Mouse (Mus musculus): ENCODE results near the gene Fam214b.

DNA sequence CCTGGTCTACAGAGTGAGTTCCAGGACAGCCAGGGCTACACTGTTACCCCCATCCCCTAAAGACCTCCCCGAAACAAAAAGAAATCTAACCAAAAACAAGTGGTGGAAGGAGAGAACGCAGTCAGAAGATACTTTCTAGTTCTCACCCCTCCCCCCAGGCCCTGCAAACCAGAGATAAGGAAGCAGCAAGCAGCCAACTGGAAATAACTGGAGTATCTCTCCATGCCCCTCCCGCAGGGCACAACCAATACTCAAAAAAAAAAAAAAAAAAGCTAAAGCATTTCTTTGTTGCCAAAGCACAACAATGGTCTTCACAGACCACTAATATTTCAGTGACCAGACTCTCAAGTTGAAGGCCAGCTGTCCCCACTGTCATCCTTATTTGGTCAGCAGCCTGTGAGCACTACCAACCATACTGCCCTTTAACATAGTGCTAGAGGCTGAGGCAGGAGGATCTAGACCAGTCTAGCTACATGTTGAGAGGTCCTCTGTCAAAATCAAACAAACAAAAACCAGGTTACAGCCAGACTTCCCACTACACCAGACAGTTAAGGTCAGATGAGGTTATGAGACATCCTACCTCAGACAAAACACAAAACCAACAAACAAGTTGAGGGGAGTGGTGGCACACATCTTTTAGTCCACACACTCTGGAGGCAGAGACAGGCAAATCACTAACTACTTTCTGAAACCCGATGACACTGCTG is 8.0 kb downstream of the Fam214b start:
- TF ChIP-seq CTCF (IDR thresholded peaks at IDR 0.05; ENCODE audit: low read depth) (no peak), EP300 (IDR thresholded peaks at IDR 0.05; ENCODE audit: low read depth) (no peak)
